Mouse (Mus musculus): ENCODE results near the gene Gk2.

Gene Gk2

GRCm38 (mm10) chr5:97456816-97457215 lies at the start of gene Gk2:
TSS of gene Gk2 (minus strand) at chr5:97457021.
- DNase-seq (ENCODE audit: low spot score): no peak

- DNase-seq (ENCODE audit: low spot score): no peak
These were observed 41.2 kb upstream of the Gk2 start for GRCm38 (mm10) chr5:97498041-97498440.

GRCm38 (mm10) chr5:97495488-97496092 lies 38.8 kb upstream of the Gk2 start:
- no peak for DNase-seq (ENCODE audit: low spot score)

GRCm38 (mm10) chr5:97493421-97493820 lies 36.6 kb upstream of the Gk2 start:
- DNase-seq (ENCODE audit: low spot score): no peak

- DNase-seq (ENCODE audit: low spot score): no peak
These were observed 29.3 kb upstream of the Gk2 start for GRCm38 (mm10) chr5:97486141-97486540.

GRCm38 (mm10) chr5:97479991-97480390 lies 23.2 kb upstream of the Gk2 start:
- no peak for DNase-seq (ENCODE audit: low spot score)

GRCm38 (mm10) chr5:97467246-97467645 lies 10.4 kb upstream of the Gk2 start:
- no peak for DNase-seq (ENCODE audit: low spot score)

- no peak for DNase-seq (ENCODE audit: low spot score)
These were observed 9.8 kb upstream of the Gk2 start for GRCm38 (mm10) chr5:97466430-97467158.

GRCm38 (mm10) chr5:97465956-97466355 lies 9.1 kb upstream of the Gk2 start:
- DNase-seq (ENCODE audit: low spot score): no peak

- no peak for DNase-seq (ENCODE audit: low spot score)
These were observed 6.0 kb upstream of the Gk2 start for GRCm38 (mm10) chr5:97462856-97463255.

- no peak for DNase-seq (ENCODE audit: low spot score)
These were observed 5.4 kb downstream of the Gk2 start for GRCm38 (mm10) chr5:97451451-97451850.

- no peak for DNase-seq (ENCODE audit: low spot score)
These were observed 12.6 kb downstream of the Gk2 start for GRCm38 (mm10) chr5:97444191-97444590.

- DNase-seq (ENCODE audit: low spot score): no peak
These were observed 24.3 kb downstream of the Gk2 start for GRCm38 (mm10) chr5:97432512-97432911.

GRCm38 (mm10) chr5:97429976-97430375 lies 26.8 kb downstream of the Gk2 start:
- DNase-seq (ENCODE audit: low spot score): no peak

- DNase-seq (ENCODE audit: low spot score): no peak
These were observed 35.2 kb downstream of the Gk2 start for GRCm38 (mm10) chr5:97421669-97422068.

- no peak for DNase-seq (ENCODE audit: low spot score)
These were observed 39.6 kb downstream of the Gk2 start for GRCm38 (mm10) chr5:97417185-97417584.

- peak; percentile 54 for DNase-seq (ENCODE audit: low spot score)
These were observed 41.0 kb downstream of the Gk2 start for GRCm38 (mm10) chr5:97415837-97416236.

- DNase-seq (ENCODE audit: low spot score): no peak
These were observed 43.1 kb downstream of the Gk2 start for GRCm38 (mm10) chr5:97413716-97414115.

- no peak for DNase-seq (ENCODE audit: low spot score)
These were observed 46.6 kb downstream of the Gk2 start for GRCm38 (mm10) chr5:97410190-97410589.

GRCm38 (mm10) chr5:97409234-97409704 lies 47.6 kb downstream of the Gk2 start:
- DNase-seq (ENCODE audit: low spot score): no peak

Data from layer of hippocampus, adult 11-12 months (tissue).